Mouse (Mus musculus) megakaryocyte, embryonic 14.5 days (primary cell): Measurements from ENCODE around the gene Dgkg.

Experiments
- FLI1 ChIP-seq: IDR thresholded peaks from 2 replicates; pipeline ENCODE4 v1.6.1; 2012; ENCODE audit warnings: low read length, inconsistent platforms, mixed read lengths
- GATA1 ChIP-seq: IDR thresholded peaks from 3 replicates; pipeline ENCODE4 v1.6.1; 2012; ENCODE audit warnings: mixed read lengths, low read length, inconsistent platforms, borderline replicate concordance

GRCm38 (mm10) chr16:22698101-22698500 is 41.1 kb upstream of the Dgkg start:
- TF ChIP-seq GATA1 (no peak), FLI1 (no peak)
